Mouse (Mus musculus): Measurements from ENCODE around the gene Tll2. TPM values are rescaled to one million over a fixed set of nuclear protein-coding genes. Genes with fewer than 3 reads are reported as not detected.

The Tll2 gene
- polyA plus RNA-seq, 1 experiment from 2014 or later, result 0.71 TPM

DNA sequence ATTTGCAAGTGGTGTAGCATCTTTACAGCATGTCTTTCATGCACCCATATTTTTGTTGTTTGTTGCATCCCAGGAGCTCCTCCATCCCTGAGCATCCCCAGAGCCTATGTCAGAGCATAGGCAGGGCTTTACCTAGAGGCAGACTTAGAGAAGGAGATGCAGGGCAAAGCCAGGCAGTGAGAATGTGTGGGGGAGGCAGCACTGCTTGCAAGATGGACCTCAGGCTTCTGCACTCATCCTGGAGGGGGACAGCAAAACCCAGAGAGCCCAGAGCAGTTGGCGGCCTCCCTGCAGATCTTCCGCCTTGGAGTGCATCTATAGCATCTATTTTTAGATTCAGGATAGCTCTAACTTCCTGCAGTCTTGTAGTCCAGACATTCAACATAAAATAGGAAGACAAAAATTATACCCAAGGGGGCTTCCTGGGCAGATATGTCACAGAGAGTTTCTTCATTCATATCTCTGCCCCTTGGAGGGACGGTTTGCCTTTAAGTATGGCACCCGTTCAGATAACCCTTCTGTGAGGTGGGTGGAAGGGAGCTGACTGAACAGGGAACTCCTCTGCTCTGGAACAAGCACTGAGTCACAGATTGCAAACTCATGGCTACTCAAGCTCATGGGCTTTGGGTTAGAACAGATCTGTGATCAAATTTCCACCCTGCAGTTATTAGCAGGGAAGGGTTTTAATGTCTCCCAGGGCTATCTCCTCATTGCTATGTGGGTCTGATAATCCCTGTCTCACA is 170.7 kb downstream of the Tll2 start:
- H3K4me2 ChIP-seq, result no peak overlapping the region
- H3K9me3 ChIP-seq (ENCODE audit: control insufficient read depth, low read length), result no peaks in the 10 kb centered on the region
- no peak overlapping the region for H3K27ac ChIP-seq (ENCODE audit: low read depth, low read length)
- H3K4me3 ChIP-seq (ENCODE audit: low read depth, low read length), result no peak overlapping the region
- DNase-seq (ENCODE audit: low spot score, missing footprints) (peak; percentile 23), ATAC-seq (ENCODE audit: low FRiP score) (no peak)
- H3K36me3 ChIP-seq (ENCODE audit: control insufficient read depth, insufficient read depth, low read length), result no peaks in the 10 kb centered on the region
- no peaks in the 10 kb centered on the region for H3K27me3 ChIP-seq (ENCODE audit: control insufficient read depth, insufficient read depth, low read length)
- no peak overlapping the region for H3K9ac ChIP-seq (ENCODE audit: low read length)
- no peaks in the 10 kb centered on the region for H3K4me1 ChIP-seq (ENCODE audit: control insufficient read depth, insufficient read depth, low read length)
- WGBS, result 87% methylated on average over 4 of the region's 4 CpGs

Other genes with a start within 250 kb of the Tll2 start
- gene Blnk, start 212.3 kb downstream of the Tll2 start, polyA plus RNA-seq (2014; fragmentation: Nextera tagmentation; extraction: Ambion mirVana), result 0.19 and 0.56 TPM in 2 replicates
- 0.14 TPM in 1 of 2 replicates, not detected in the other for gene Dntt, start 177.6 kb downstream of the Tll2 start, polyA plus RNA-seq (2014; fragmentation: Nextera tagmentation; extraction: Ambion mirVana)
- gene Opalin, start 129.7 kb downstream of the Tll2 start, polyA plus RNA-seq (2014; fragmentation: Nextera tagmentation; extraction: Ambion mirVana), result not detected in 2 replicates
- 137 and 149 TPM in 2 replicates for gene Tm9sf3, start 57.2 kb upstream of the Tll2 start, polyA plus RNA-seq (2014; fragmentation: Nextera tagmentation; extraction: Ambion mirVana)
- 3.4 and 4.6 TPM in 2 replicates for gene Pik3ap1, start 178.3 kb upstream of the Tll2 start, polyA plus RNA-seq (2014; fragmentation: Nextera tagmentation; extraction: Ambion mirVana)